43 mouse cellular contexts compared by ENCODE assay signal in the genomic region with DNA sequence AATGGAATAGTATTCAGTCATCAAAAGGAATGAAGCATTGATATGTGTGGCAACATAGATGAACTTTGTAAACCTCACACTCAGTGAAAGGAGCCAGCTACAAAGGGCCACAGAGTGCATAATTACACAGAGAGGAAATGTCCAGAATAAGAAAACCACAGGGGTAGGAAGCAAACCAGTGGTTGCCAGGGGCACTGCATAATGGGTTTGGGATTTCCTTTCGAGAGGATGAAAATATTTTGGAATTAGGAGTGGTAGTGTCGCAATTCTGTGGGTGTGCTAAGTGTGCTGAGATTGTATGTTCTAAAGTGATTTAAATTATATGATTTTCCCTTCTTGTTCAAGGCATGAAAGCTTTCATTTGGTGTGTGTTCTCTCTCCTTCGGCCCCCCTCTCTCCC. TPM values are rescaled to one million over a fixed set of nuclear protein-coding genes. Genes with fewer than 3 reads are reported as not detected.
"Had no signal": no experiment of that assay in that cellular context is flagged by ENCODE, and none has a peak within 500 bp of the region (broad histone marks: within the 10 kb centered on the region; RNA-seq: fewer than 3 reads in every experiment).

No protein-coding gene starts in this region.

- H3K4me2 ChIP-seq: heart, embryonic 11.5 days; heart, embryonic 12.5 days; heart, embryonic 13.5 days; heart, embryonic 15.5 days; hindbrain, embryonic 12.5 days; hindbrain, embryonic 13.5 days; hindbrain, embryonic 14.5 days; hindbrain, embryonic 15.5 days; intestine, embryonic 15.5 days; kidney, embryonic 15.5 days had no signal

- H3K27me3 ChIP-seq: hindbrain, embryonic 15.5 days had no signal

- DNase-seq: heart, adult 18-20 months; heart, adult 2 months; heart, postnatal 10 days; heart, postnatal 14 days; heart, postnatal 36 days; heart, postnatal 4 days; kidney, adult 11 months; kidney, adult 18-20 months; kidney, adult 2 months; kidney, adult 8-10 months; kidney, adult 9 months; kidney, postnatal 10 days; kidney, postnatal 14 days; kidney, postnatal 25 days; kidney, postnatal 36 days; kidney, postnatal 4 days; layer of hippocampus, adult 9-11 months had no signal

- ATAC-seq: hindbrain, embryonic 16.5 days; hindbrain, postnatal 0 days; inflammation-experienced regulatory T-cells, adult 6 months; intestine, embryonic 15.5 days; intestine, embryonic 16.5 days; intestine, postnatal 0 days had no signal

- H3K36me3 ChIP-seq: heart, embryonic 10.5 days; heart, embryonic 12.5 days; heart, embryonic 13.5 days; heart, embryonic 15.5 days; hindbrain, embryonic 12.5 days; hindbrain, embryonic 13.5 days; hindbrain, embryonic 15.5 days; intestine, embryonic 15.5 days; kidney, embryonic 15.5 days had no signal

- H3K9me3 ChIP-seq: heart, embryonic 10.5 days; heart, embryonic 12.5 days; heart, embryonic 15.5 days; hindbrain, embryonic 13.5 days; hindbrain, embryonic 15.5 days; intestine, embryonic 15.5 days; kidney, embryonic 15.5 days had no signal

- H3K9ac ChIP-seq: heart, embryonic 12.5 days; heart, embryonic 13.5 days; heart, embryonic 15.5 days; hindbrain, embryonic 12.5 days; hindbrain, embryonic 13.5 days; hindbrain, embryonic 14.5 days; hindbrain, embryonic 15.5 days; intestine, embryonic 15.5 days; kidney, embryonic 15.5 days had no signal

- H3K4me1 ChIP-seq: heart, embryonic 12.5 days; heart, embryonic 13.5 days; heart, embryonic 15.5 days; hindbrain, embryonic 12.5 days; hindbrain, embryonic 13.5 days; hindbrain, embryonic 15.5 days; intestine, embryonic 15.5 days; kidney, embryonic 15.5 days had no signal

- H3K4me3 ChIP-seq: heart, adult 2 months; heart, embryonic 10.5 days; heart, embryonic 12.5 days; heart, embryonic 13.5 days; heart, embryonic 15.5 days; hindbrain, embryonic 10.5 days; hindbrain, embryonic 12.5 days; hindbrain, embryonic 13.5 days; hindbrain, embryonic 15.5 days; intestine, embryonic 15.5 days; kidney, embryonic 15.5 days; layer of hippocampus, adult 2 months had no signal

- H3K27ac ChIP-seq: heart, adult 2 months; heart, embryonic 10.5 days; heart, embryonic 13.5 days; heart, embryonic 15.5 days; hindbrain, embryonic 10.5 days; hindbrain, embryonic 12.5 days; hindbrain, embryonic 13.5 days; hindbrain, embryonic 14.5 days; hindbrain, embryonic 15.5 days; hindbrain, postnatal 0 days; intestine, embryonic 15.5 days; kidney, embryonic 15.5 days; kidney, postnatal 0 days; layer of hippocampus, adult 2 months had no signal

RNA-seq across cellular contexts. Expression of a gene that starts 16.4 kb away (rescaled TPM):
- polyA plus RNA-seq: heart, adult 2 months; heart, embryonic 11.5 days; heart, embryonic 13.5 days; heart, embryonic 14.5 days; heart, embryonic 15.5 days; heart, embryonic 16.5 days; heart, postnatal 0 days; intestine, embryonic 14.5 days; intestine, embryonic 15.5 days; intestine, embryonic 16.5 days; intestine, postnatal 0 days; kidney, adult 2 months; kidney, embryonic 14.5 days; kidney, embryonic 15.5 days; kidney, embryonic 16.5 days; kidney, postnatal 0 days; large intestine, adult 2 months had no signal

RNA-seq across cellular contexts. Expression of a gene that starts 32.5 kb away (rescaled TPM):
- polyA plus RNA-seq: inflammation-experienced regulatory T-cells, adult 6 months had no signal
